Mouse (Mus musculus) neural tube, embryonic 10.5 days (tissue): Measurements from ENCODE around the gene Sptan1.

ENCODE experiments used
- DNase-seq: peaks from one replicate; pipeline ENCODE4 v3.0.0-alpha.2; 2017; ENCODE audit warnings: low spot score; ENCODE audit errors: extremely low spot score

The Sptan1 gene

GRCm38 (mm10) chr2:29965250-29965843 is at the start of gene Sptan1:
Gene Sptan1, plus strand, starts transcription at chr2:29965560.
- peak; percentile 97 for DNase-seq

GRCm38 (mm10) chr2:29917621-29918020 is 47.7 kb upstream of the Sptan1 start:
- no peak for DNase-seq

DNA sequence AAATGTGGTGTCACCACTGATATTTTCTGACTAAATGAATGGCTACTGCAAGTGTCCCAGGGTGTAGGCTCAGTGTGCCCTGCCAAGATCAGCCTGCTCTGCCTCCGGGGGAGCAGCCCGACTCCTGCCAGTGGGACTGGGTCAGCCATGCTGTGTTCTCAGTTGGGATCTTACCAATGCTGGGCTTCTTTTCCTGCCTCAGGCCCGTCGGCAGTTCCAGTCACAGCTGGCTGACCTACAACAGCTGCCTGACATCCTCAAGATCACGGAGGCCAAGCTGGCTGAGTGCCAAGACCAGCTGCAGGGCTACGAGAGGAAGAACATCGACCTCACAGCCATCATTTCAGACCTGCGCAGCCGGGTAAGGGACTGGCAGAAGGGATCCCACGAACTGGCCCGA is 43.3 kb upstream of the Sptan1 start:
- no peak for DNase-seq

DNA sequence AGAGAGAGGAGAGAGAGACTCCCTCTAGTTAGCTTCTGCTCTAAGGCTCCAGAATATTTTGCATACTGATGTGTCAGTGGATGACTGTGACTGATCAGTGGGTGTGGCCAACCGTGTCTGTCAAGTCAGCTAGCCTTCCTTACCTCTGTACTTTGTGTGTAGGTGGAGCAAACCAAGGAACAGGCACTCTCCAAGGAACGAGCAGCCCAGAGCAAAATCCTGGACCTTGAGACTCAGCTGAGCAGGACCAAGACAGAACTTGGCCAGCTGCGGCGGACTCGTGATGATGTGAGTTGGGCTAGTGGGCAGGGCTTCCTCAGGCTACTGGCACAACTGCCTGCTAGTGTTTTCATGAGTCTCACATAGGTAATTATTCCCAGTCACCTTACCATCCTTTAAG is 38.8 kb upstream of the Sptan1 start:
- no peak for DNase-seq

- DNase-seq = no peak
Observed at GRCm38 (mm10) chr2:29930506-29930905, 34.9 kb upstream of the Sptan1 start.

DNA sequence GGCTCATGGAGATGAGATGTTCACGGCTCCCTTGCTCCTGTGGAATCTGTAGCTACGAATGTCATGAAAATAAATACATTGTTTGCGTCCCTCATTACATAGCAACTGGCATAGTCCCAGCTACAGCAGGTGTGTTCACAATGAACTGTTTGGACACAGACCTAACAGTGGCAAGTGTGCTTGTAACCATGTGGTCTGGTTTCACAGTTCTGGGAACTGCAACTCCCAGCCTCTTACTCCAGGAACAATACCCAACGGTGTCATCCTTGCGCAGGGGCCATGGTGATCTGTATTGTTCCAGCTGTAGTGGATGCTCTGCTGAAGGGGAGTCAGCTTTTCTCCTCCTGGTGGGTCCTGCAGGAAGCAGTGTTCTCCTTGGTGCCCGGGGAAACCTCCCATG is 34.2 kb upstream of the Sptan1 start:
- no peak for DNase-seq

GRCm38 (mm10) chr2:29934906-29935599 is 30.3 kb upstream of the Sptan1 start, which contains the start of gene Gle1:
Gene Gle1, plus strand, starts transcription at chr2:29935426.
- DNase-seq = peak; percentile 97

DNA sequence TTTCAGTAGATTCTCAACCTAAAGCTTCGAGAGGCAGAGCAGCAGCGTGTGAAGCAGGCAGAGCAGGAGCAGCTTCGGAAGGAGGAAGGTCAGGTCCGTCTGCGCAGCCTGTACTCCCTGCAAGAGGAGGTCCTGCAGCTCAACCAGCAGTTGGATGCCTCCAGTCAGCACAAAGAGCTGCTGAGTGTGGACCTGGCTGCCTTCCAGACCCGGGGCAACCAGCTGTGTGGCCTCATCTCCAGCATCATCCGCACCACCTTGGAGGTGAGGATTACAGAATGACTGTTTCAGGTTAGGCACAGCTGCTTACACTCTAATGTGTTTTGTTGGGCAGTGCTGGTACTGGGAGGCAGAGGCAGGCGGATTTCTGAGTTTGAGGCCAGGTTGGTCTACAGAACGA is 25.3 kb upstream of the Sptan1 start:
- no peak for DNase-seq

DNA sequence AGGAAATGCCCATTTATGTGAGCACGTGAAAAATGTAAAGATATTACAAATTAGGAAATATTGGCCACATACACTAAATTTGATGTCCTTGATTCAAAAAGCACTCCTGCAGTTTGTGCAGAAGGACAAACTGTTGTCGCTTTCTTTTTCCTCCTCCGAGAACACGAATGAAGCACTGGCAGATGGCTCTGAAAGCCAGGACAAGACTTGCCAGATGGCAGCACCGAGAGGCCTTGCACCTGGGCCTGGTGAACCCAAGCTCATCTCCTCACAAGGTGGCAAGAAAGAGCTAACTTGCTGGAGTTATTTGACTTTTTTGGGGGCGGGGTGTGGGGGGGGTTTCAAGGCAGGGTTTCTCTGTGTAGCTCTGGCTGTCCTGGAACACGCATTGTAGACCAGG is 24.5 kb upstream of the Sptan1 start:
- no peak for DNase-seq

DNA sequence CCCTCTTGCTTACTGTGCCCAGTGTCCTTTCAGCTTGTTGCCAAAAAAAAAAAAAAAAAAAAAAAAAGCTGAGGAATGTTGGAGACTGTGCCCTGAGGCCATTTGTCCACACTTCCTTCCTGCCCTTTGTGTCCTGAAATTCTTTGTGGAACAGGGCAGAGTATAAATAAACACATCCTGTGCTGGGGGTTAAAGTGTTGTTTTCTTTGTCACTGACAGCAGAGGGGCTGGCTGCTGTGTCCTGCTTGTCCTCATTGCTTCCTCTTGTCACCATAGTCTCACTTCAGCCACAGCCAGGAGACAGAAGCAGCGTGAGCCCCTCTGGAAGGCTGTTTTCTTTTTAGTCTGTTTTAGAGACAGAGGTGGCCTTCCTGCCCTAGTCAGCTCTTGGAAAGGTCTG is 20.6 kb upstream of the Sptan1 start:
- no peak for DNase-seq

GRCm38 (mm10) chr2:29948896-29949295 is 16.5 kb upstream of the Sptan1 start:
- DNase-seq = no peak

- no peak for DNase-seq
Observed at GRCm38 (mm10) chr2:29961246-29961645, 4.1 kb upstream of the Sptan1 start.

- no peak for DNase-seq
Observed at GRCm38 (mm10) chr2:29964354-29965249, 758 bp upstream of the Sptan1 start.

GRCm38 (mm10) chr2:29965906-29966305 is 546 bp downstream of the Sptan1 start:
- DNase-seq = no peak

DNA sequence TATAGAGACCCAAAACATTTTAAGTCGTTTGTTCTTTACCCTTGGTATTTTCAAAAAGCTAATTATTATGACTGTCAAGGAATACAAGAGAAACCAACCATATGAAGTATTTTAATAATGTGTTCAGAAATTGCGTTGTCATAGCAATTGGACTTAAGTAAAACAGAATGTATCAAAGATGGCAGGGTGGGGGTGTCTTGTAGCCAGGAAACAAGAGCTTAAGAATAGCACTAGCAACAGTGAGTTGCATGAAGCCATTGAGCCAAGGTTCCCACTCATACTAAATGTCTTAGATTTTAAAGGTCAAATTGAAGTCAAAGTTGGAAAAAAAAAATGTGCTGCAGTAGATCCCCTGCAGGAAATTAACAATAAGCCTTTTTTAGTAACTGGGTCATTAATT is 1.5 kb downstream of the Sptan1 start:
- DNase-seq = no peak

- DNase-seq = no peak
Observed at GRCm38 (mm10) chr2:29967768-29968167, 2.4 kb downstream of the Sptan1 start.

- DNase-seq = no peak
Observed at GRCm38 (mm10) chr2:29968638-29969037, 3.3 kb downstream of the Sptan1 start.

DNA sequence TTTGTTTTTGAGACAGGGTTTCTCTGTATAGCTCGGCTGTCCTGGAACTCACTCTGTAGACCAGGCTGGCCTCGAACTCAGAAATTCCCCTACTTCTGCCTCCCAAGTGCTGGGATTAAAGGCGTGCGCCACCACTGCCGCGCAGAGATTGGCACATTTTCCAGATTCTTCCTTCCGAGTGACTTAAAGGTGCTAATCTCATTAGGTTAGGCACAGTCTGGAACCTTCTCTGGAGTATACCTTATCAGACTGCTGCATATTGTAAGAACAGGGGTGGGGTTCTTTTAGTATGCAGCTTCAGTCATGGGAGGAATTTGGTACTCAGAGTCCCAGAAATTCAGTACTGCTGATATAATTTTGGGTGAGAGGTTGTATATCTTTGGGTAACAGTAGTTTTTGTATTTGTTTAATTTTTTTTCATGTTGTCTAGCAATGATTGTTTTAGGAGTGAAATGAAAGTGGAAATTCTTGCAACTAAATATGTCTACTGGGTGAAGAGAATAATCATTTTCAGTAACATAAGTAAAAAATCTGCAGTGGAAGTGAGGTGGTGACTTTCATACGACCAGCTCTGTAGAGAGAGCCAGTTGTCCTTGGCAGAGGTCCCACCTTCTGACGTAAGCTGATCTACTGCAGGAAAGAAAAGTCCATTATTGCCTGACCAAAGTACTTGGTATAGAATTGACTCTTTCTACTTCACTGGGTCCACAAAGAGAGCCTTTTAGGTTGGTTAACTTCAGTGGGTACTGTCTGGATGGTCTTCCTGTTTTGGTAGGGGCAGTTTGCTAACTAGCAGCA is 6.7 kb downstream of the Sptan1 start:
- no peak for DNase-seq

DNA sequence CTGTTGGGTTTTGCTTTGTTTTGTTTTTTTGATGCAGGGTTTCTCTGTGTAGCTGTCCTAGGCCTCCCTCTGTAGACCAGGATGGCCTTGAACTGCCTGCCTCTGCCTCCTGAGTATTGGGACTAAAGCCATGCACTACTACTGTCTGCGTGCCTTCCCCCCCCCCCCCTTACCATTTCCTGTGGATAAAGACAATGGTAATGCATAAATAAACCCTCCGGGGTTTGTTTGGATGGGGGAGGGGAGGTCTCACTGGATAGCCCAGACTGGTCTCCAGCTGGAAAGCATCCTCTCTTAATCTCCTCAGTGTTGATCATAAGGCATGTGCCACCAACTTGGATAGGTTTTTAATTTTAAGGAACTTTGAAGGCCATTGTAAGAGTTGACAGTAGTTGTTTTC is 8.2 kb downstream of the Sptan1 start:
- DNase-seq = no peak

- DNase-seq = no peak
Observed at GRCm38 (mm10) chr2:29977307-29977706, 11.9 kb downstream of the Sptan1 start.

GRCm38 (mm10) chr2:29980661-29981060 is 15.3 kb downstream of the Sptan1 start:
- DNase-seq = no peak
